Mouse (Mus musculus) kidney, postnatal 0 days (tissue): ENCODE data around the gene Ankrd28. TPM values are rescaled to one million over a fixed set of nuclear protein-coding genes. Genes with fewer than 3 reads are reported as not detected.
"Not testable (repeated sequence)": the region's sequence is repeated elsewhere in the genome, so short reads cannot be mapped to it uniquely, and the experiment has no call there.

Source experiments
- ATAC-seq: fragments of 200-750 bp; cut with Nextera tagmentation; replicated peaks from 2 replicates; pipeline ENCODE4 v1.8.0; 2017; ENCODE audit warnings: low read depth, moderate number of reproducible peaks, moderate TSS enrichment, moderate library complexity; ENCODE audit not compliant: low FRiP score
- DNase-seq: peaks from one replicate; pipeline ENCODE4 v3.0.0-alpha.2; 2016; ENCODE audit warnings: low spot score
- H3K27ac ChIP-seq: fragments of 300-500 bp; sonication (generic); 2 replicates; pipeline ENCODE4 v1.5.1; 2014; ENCODE audit warnings: mild to moderate bottlenecking
- H3K27me3 ChIP-seq: fragments of 300-500 bp; sonication (generic); 2 replicates; pipeline ENCODE4 v1.6.1; 2014; ENCODE audit warnings: low read length, mixed read lengths; ENCODE audit not compliant: insufficient read depth
- H3K36me3 ChIP-seq: fragments of 300-500 bp; sonication (generic); 2 replicates; pipeline ENCODE4 v1.6.1; 2014; ENCODE audit warnings: low read length, mixed read lengths; ENCODE audit not compliant: insufficient read depth
- H3K4me1 ChIP-seq: fragments of 300-500 bp; sonication (generic); replicated peaks from 2 replicates; pipeline ENCODE4 v1.6.1; 2014; ENCODE audit warnings: antibody characterized with exemption, low read length, mixed read lengths; ENCODE audit not compliant: insufficient read depth
- H3K4me2 ChIP-seq: fragments of 300-500 bp; sonication (generic); 2 replicates; pipeline ENCODE4 v1.6.1; 2014; ENCODE audit warnings: mild to moderate bottlenecking, low read length, moderate library complexity, mixed read lengths
- H3K4me3 ChIP-seq: fragments of 300-500 bp; sonication (generic); replicated peaks from 2 replicates; pipeline ENCODE4 v1.5.1; 2014; ENCODE audit warnings: low read depth, low read length
- H3K9ac ChIP-seq: fragments of 300-500 bp; sonication (generic); 2 replicates; pipeline ENCODE4 v1.6.1; 2014; ENCODE audit warnings: low read depth, low read length
- H3K9me3 ChIP-seq: fragments of 300-500 bp; sonication (generic); replicated peaks from 2 replicates; pipeline ENCODE4 v1.6.1; 2016; ENCODE audit warnings: low read length, inconsistent platforms, mixed read lengths
- CTCF ChIP-seq: IDR thresholded peaks from 2 replicates; pipeline ENCODE4 v1.5.1; 2016; ENCODE audit warnings: antibody characterized with exemption, low read depth, mild to moderate bottlenecking, moderate library complexity
- WGBS: fragments of 180-500 bp; shearing (Covaris S2); extraction: QIAGEN DNeasy Blood & Tissue Kit; methylation state at CpG from one replicate; pipeline ENCODE4 v1.1.7; 2014; 5-methylcytosine and 5-hydroxymethylcytosine counted together
- polyA plus RNA-seq: library from polyadenylated mRNA; unstranded; fragments of >200 nt; fragmentation: Nextera tagmentation; extraction: Ambion mirVana; gene quantifications from 2 replicates; pipeline ENCODE4 v1.2.1, GENCODE M21; 2015

Gene Ankrd28
- 6.5 and 6.8 TPM in 2 replicates for polyA plus RNA-seq

GRCm38 (mm10) chr14:31830571-31831369 is at the start of gene Ankrd28:
Ankrd28 (minus strand) TSS chr14:31830651.
- under 1% methylated on average over 78 of the region's 81 CpGs for WGBS
- peak within 1 kb of the TSS; percentile 93 for H3K4me2 ChIP-seq

DNA sequence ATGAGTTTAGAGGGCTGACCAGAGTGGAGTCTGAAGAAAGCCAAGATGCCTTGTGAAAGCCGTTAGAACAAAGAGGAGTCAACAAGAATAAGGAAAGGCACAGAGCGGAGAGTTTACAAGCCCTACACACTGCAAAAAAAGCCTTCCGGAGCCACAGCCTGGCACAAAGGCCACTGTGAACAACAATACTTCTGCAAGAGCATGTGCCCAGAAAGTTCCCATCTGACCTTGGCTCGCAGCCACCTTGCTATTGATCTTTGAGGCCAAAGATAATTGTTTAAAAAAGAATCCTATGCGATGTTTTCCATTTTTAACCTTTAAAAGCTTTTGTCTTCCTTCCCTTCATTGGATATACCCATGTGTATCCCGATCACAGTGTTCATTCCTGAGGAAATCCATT is 49.0 kb upstream of the Ankrd28 start:
- no peak for ATAC-seq
- H3K36me3 ChIP-seq: no peaks in the 10 kb centered on the region
- H3K9ac ChIP-seq: no peak overlapping the region
- no peaks in the 10 kb centered on the region for H3K27me3 ChIP-seq
- TF ChIP-seq CTCF: no peak
- no peak overlapping the region for H3K4me2 ChIP-seq
- H3K9me3 ChIP-seq: no peaks in the 10 kb centered on the region
- no peak overlapping the region for H3K4me3 ChIP-seq
- DNase-seq: no peak
- WGBS: 93% methylated on average over 6 of the region's 6 CpGs
- no peaks in the 10 kb centered on the region for H3K4me1 ChIP-seq
- H3K27ac ChIP-seq: no peak overlapping the region

More at GRCm38 (mm10) chr14:31830571-31831369, at the start of gene Ankrd28:
- no peaks in the 10 kb centered on the region for H3K4me1 ChIP-seq
- peak within 1 kb of the TSS; percentile 88 for H3K9ac ChIP-seq
- H3K27ac ChIP-seq: peak within 1 kb of the TSS; percentile 93
- peak; percentile 97 for DNase-seq
- no peak; the same call in 1 of the 2 replicates for TF ChIP-seq CTCF
- no peaks in the 10 kb centered on the region for H3K9me3 ChIP-seq
- H3K27me3 ChIP-seq: no peaks in the 10 kb centered on the region
- peak; percentile 97 for ATAC-seq
- no peaks in the 10 kb centered on the region for H3K36me3 ChIP-seq
- H3K4me3 ChIP-seq: peak within 1 kb of the TSS; percentile 92

DNA sequence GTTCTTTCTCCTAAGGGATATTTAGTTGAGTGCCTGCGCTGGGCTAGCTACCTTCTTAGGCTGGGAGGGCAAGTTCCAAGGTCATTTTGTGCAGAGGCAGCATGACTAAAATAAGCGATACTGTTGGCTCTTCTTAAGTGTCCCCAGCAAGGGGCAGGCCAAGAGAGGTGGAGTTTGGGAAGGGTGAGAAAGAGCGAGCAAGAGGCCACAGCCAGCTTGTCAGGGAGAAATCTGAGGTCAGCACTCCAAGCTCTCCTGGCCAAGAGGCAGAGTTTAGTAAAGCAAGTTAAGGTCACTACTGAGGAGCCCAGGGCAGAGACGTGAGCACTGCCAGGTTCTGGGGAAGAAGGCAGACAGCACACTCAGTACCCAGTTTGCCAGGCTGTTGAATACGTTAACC is 41.7 kb upstream of the Ankrd28 start:
- H3K27me3 ChIP-seq: no peaks in the 10 kb centered on the region
- WGBS: 73% methylated on average over 5 of the region's 5 CpGs
- no peak for TF ChIP-seq CTCF
- ATAC-seq (no peak), DNase-seq (no peak)
- no peak overlapping the region for H3K9ac ChIP-seq
- no peak overlapping the region for H3K27ac ChIP-seq
- H3K4me3 ChIP-seq: no peak overlapping the region
- no peaks in the 10 kb centered on the region for H3K9me3 ChIP-seq
- H3K4me2 ChIP-seq: no peak overlapping the region
- no peaks in the 10 kb centered on the region for H3K36me3 ChIP-seq
- no peaks in the 10 kb centered on the region for H3K4me1 ChIP-seq

- 87% methylated on average over 5 of the region's 5 CpGs for WGBS
- no peak for TF ChIP-seq CTCF
- no peaks in the 10 kb centered on the region for H3K9me3 ChIP-seq
- H3K4me1 ChIP-seq: no peaks in the 10 kb centered on the region
- H3K4me3 ChIP-seq: no peak overlapping the region
- DNase-seq (no peak), ATAC-seq (no peak)
- no peaks in the 10 kb centered on the region for H3K36me3 ChIP-seq
- no peak overlapping the region for H3K9ac ChIP-seq
- no peaks in the 10 kb centered on the region for H3K27me3 ChIP-seq
- no peak overlapping the region for H3K27ac ChIP-seq
- no peak overlapping the region for H3K4me2 ChIP-seq
Measured at GRCm38 (mm10) chr14:31870436-31870835, 40.0 kb upstream of the Ankrd28 start.

- Histone ChIP-seq H3K27ac (no peak overlapping the region), H3K36me3 (no peaks in the 10 kb centered on the region), H3K4me1 (no peaks in the 10 kb centered on the region), H3K9me3 (no peaks in the 10 kb centered on the region), H3K9ac (no peak overlapping the region), H3K4me2 (no peak overlapping the region), H3K27me3 (no peaks in the 10 kb centered on the region), H3K4me3 (no peak overlapping the region)
- ATAC-seq (no peak), DNase-seq (peak; percentile 67)
- 47% methylated on average over 1 of the region's 1 CpGs for WGBS
- no peak for TF ChIP-seq CTCF
Measured at GRCm38 (mm10) chr14:31868591-31868990, 38.1 kb upstream of the Ankrd28 start.

GRCm38 (mm10) chr14:31866366-31866765 is 35.9 kb upstream of the Ankrd28 start:
- not testable (repeated sequence) for H3K9ac ChIP-seq, H3K4me3 ChIP-seq, H3K4me2 ChIP-seq, DNase-seq, H3K27ac ChIP-seq, H3K9me3 ChIP-seq, H3K27me3 ChIP-seq, H3K36me3 ChIP-seq, ATAC-seq, H3K4me1 ChIP-seq
- WGBS: 96% methylated on average over 10 of the region's 10 CpGs
